Mouse (Mus musculus): ENCODE results near the gene Allc. TPM values are rescaled to one million over a fixed set of nuclear protein-coding genes. Genes with fewer than 3 reads are reported as not detected.

Gene Allc
- polyA plus RNA-seq, 1 experiment from 2014 or later, result not detected

GRCm38 (mm10) chr12:28607546-28608305, 25.4 kb upstream of the Allc start:
- H3K9ac ChIP-seq, result 0 out of 2 replicates have a peak overlapping the region, but pooled peaks have one; percentile 17
- peak overlapping the region; percentile 23 for H3K4me3 ChIP-seq
- H3K4me1 ChIP-seq (replicated peaks), result peaks cover 20% of the 10 kb centered on the region
- 22% methylated on average over 17 of the region's 17 CpGs for WGBS
- ATAC-seq (ENCODE audit: low FRiP score, low read depth), result peak; percentile 89
- peak overlapping the region; percentile 45 for H3K4me2 ChIP-seq
- no peaks in the 10 kb centered on the region for H3K27me3 ChIP-seq
- H3K9me3 ChIP-seq, result no peaks in the 10 kb centered on the region
- H3K27ac ChIP-seq (replicated peaks), result peak overlapping the region; percentile 82
- no peaks in the 10 kb centered on the region for H3K36me3 ChIP-seq

DNA sequence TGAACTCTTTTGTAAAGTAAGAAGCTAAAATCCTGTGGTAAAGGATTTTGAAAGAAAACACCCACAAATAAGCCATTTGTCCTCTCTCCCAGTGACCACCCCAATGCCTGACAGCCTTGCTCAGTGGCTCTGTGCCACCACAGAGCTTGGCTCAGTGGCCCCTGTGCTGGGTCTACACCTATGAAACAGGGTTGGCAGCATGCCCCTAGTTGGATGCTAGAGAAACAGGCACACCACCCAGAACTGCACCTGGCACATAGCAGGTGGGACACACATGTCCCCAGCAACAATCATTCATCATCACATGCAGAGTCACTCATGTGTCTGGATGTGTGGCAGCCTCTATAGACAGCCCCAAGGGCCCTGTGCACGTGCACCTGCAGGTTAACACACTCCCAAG, 21.2 kb upstream of the Allc start:
- H3K4me3 ChIP-seq, result no peak overlapping the region
- H3K9me3 ChIP-seq, result no peaks in the 10 kb centered on the region
- H3K27ac ChIP-seq (replicated peaks), result no peak overlapping the region
- no peak overlapping the region for H3K9ac ChIP-seq
- peaks cover 29% of the 10 kb centered on the region for H3K4me1 ChIP-seq (replicated peaks)
- H3K4me2 ChIP-seq, result no peak overlapping the region
- 60% methylated on average over 1 of the region's 1 CpGs for WGBS
- no peaks in the 10 kb centered on the region for H3K27me3 ChIP-seq
- no peaks in the 10 kb centered on the region for H3K36me3 ChIP-seq
- ATAC-seq (ENCODE audit: low FRiP score, low read depth), result no peak

- Histone ChIP-seq H3K9ac (no peak overlapping the region), H3K9me3 (no peaks in the 10 kb centered on the region), H3K4me3 (no peak overlapping the region), H3K4me2 (no peak overlapping the region), H3K4me1 (replicated peaks) (peaks cover 17% of the 10 kb centered on the region), H3K27ac (replicated peaks) (peak overlapping the region; percentile 57; the same call in 1 of the 2 replicates), H3K27me3 (no peaks in the 10 kb centered on the region), H3K36me3 (no peaks in the 10 kb centered on the region)
- 15% methylated on average over 4 of the region's 4 CpGs for WGBS
- ATAC-seq (ENCODE audit: low FRiP score, low read depth), result peak; percentile 85
These were observed 19.9 kb upstream of the Allc start for GRCm38 (mm10) chr12:28602259-28602658.

- Histone ChIP-seq H3K4me2 (no peak overlapping the region), H3K4me1 (replicated peaks) (peaks cover 12% of the 10 kb centered on the region), H3K4me3 (no peak overlapping the region), H3K27ac (replicated peaks) (no peak overlapping the region), H3K36me3 (no peaks in the 10 kb centered on the region), H3K9ac (no peak overlapping the region), H3K9me3 (no peaks in the 10 kb centered on the region), H3K27me3 (no peaks in the 10 kb centered on the region)
- ATAC-seq (ENCODE audit: low FRiP score, low read depth), result no peak
- 67% methylated on average over 2 of the region's 2 CpGs for WGBS
These were observed 16.2 kb upstream of the Allc start for GRCm38 (mm10) chr12:28598526-28598991.

DNA sequence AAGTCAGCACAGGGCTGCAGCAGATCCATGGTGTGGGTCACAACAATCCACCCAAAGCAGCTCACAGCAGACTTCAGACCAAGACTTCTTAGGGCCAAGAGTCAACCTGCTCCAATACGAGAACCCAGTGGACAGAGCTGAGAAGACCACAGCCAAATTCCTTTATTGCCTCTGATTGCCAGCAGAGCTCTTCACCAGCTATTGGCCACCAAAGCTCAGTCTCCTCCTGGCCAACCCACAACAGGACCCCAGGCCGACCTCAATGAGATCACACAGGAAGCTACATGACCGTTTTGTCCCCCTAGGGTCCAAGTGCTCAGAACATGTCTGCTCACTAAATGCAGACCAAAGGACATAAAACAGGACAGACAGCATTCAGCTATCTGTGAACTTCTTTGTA, 15.8 kb upstream of the Allc start:
- H3K36me3 ChIP-seq, result no peaks in the 10 kb centered on the region
- no peak overlapping the region for H3K9ac ChIP-seq
- no peak overlapping the region for H3K4me3 ChIP-seq
- no peak for ATAC-seq (ENCODE audit: low FRiP score, low read depth)
- H3K9me3 ChIP-seq, result no peaks in the 10 kb centered on the region
- peaks cover 12% of the 10 kb centered on the region for H3K4me1 ChIP-seq (replicated peaks)
- H3K4me2 ChIP-seq, result no peak overlapping the region
- no peak overlapping the region for H3K27ac ChIP-seq (replicated peaks)
- H3K27me3 ChIP-seq, result no peaks in the 10 kb centered on the region
- 72% methylated on average over 3 of the region's 3 CpGs for WGBS

DNA sequence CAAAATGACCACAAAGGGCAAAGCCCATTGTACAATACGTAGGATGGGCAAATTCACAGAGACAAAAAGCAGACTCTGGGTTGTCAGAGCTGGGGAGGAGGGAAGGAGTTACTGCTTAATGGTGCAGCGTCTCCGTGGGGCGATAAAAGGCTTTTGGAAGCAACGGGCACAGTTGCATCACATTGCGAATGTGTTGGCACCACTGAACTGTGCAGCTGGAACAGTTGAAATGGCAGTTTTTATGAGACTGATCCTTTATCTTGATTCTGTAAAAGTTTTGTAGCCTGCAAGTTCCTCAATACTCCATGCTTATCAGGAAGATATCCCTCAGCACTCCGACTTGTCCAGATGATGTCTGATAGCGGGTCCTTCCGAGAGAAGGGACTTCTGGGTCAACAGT, 15.4 kb upstream of the Allc start:
- Histone ChIP-seq H3K27ac (replicated peaks) (no peak overlapping the region), H3K9me3 (no peaks in the 10 kb centered on the region), H3K9ac (no peak overlapping the region), H3K27me3 (no peaks in the 10 kb centered on the region), H3K4me1 (replicated peaks) (peaks cover 12% of the 10 kb centered on the region), H3K4me2 (no peak overlapping the region), H3K4me3 (no peak overlapping the region), H3K36me3 (no peaks in the 10 kb centered on the region)
- no peak for ATAC-seq (ENCODE audit: low FRiP score, low read depth)
- 70% methylated on average over 9 of the region's 9 CpGs for WGBS

GRCm38 (mm10) chr12:28596851-28597250, 14.5 kb upstream of the Allc start:
- no peaks in the 10 kb centered on the region for H3K36me3 ChIP-seq

DNA sequence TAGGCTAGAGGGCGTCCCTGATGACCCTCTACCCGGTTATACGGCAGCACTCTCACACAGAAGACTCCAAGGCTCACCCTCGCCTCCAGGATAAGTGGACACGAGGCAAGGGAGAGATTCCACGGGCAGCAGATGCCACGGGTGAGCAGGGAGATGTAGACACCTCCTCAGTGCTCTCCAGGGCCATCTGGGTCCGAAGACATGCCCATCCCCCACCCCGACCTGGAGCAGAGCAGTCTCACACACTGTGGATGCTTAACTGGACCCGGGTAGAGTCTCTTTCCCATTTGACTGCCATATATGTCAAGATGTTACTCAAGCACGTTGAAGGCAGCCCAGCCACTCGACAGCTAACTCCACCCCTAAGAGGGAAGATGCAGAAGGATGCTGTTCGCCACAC, 8.1 kb upstream of the Allc start:
- Histone ChIP-seq H3K9me3 (no peaks in the 10 kb centered on the region), H3K9ac (no peak overlapping the region), H3K27ac (replicated peaks) (peak overlapping the region; percentile 79), H3K4me1 (replicated peaks) (peaks cover 32% of the 10 kb centered on the region), H3K4me2 (0 out of 2 replicates have a peak overlapping the region, but pooled peaks have one; percentile 64), H3K27me3 (no peaks in the 10 kb centered on the region), H3K4me3 (no peak overlapping the region), H3K36me3 (no peaks in the 10 kb centered on the region)
- 51% methylated on average over 13 of the region's 13 CpGs for WGBS
- ATAC-seq (ENCODE audit: low FRiP score, low read depth), result no peak; the same call in 1 of the 2 replicates

More at GRCm38 (mm10) chr12:28596851-28597250, 14.5 kb upstream of the Allc start:
- no peaks in the 10 kb centered on the region for H3K9me3 ChIP-seq
- no peak overlapping the region for H3K27ac ChIP-seq (replicated peaks)
- no peak overlapping the region for H3K4me2 ChIP-seq
- H3K4me3 ChIP-seq, result no peak overlapping the region
- no peaks in the 10 kb centered on the region for H3K27me3 ChIP-seq
- no peak for ATAC-seq (ENCODE audit: low FRiP score, low read depth)
- peaks cover 5% of the 10 kb centered on the region; the same call in 1 of the 2 replicates for H3K4me1 ChIP-seq (replicated peaks)
- no peak overlapping the region for H3K9ac ChIP-seq

- 7% methylated on average over 24 of the region's 24 CpGs for WGBS
- H3K9me3 ChIP-seq, result no peaks in the 10 kb centered on the region
- no peaks in the 10 kb centered on the region for H3K36me3 ChIP-seq
- peak overlapping the region; percentile 64 for H3K4me2 ChIP-seq
- peak; percentile 95 for ATAC-seq (ENCODE audit: low FRiP score, low read depth)
- H3K4me3 ChIP-seq, result peak overlapping the region; percentile 35
- no peaks in the 10 kb centered on the region for H3K27me3 ChIP-seq
- peaks cover 32% of the 10 kb centered on the region for H3K4me1 ChIP-seq (replicated peaks)
- H3K9ac ChIP-seq, result peak overlapping the region; percentile 35
- H3K27ac ChIP-seq (replicated peaks), result peak overlapping the region; percentile 79
These were observed 7.0 kb upstream of the Allc start for GRCm38 (mm10) chr12:28589090-28589868.

- Histone ChIP-seq H3K4me1 (replicated peaks) (peaks cover 32% of the 10 kb centered on the region), H3K4me3 (no peak overlapping the region), H3K36me3 (no peaks in the 10 kb centered on the region), H3K4me2 (no peak overlapping the region), H3K9ac (no peak overlapping the region), H3K27me3 (no peaks in the 10 kb centered on the region), H3K27ac (replicated peaks) (peak overlapping the region; percentile 79), H3K9me3 (no peaks in the 10 kb centered on the region)
- WGBS, result 36% methylated on average over 6 of the region's 6 CpGs
- ATAC-seq (ENCODE audit: low FRiP score, low read depth), result no peak
These were observed 5.6 kb upstream of the Allc start for GRCm38 (mm10) chr12:28587949-28588348.

DNA sequence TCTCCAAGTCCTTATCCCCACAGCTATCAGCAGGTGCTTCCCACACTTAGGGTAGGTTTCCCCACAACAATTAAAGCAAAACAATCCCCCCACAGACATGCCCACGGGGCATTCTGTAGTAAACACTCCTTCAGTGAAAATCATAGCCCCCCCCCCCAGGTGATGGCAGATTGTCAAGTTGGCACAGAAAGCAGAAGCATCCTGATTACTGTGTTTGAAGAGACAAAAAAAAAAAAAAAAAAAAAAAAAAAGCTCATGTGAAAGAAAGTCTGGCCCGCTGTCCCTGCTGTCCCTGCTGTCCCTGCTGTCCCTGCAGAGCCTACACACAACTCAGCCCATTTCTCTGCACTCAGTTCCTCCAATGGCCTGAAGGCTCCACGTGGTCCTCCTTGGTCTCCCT, 1.7 kb upstream of the Allc start:
- Histone ChIP-seq H3K9ac (no peak overlapping the region), H3K27me3 (no peaks in the 10 kb centered on the region), H3K4me2 (no peak overlapping the region), H3K9me3 (no peaks in the 10 kb centered on the region), H3K36me3 (no peaks in the 10 kb centered on the region), H3K4me3 (no peak overlapping the region), H3K27ac (replicated peaks) (no peak overlapping the region), H3K4me1 (replicated peaks) (peaks cover 17% of the 10 kb centered on the region)
- WGBS, result 49% methylated on average over 3 of the region's 3 CpGs
- ATAC-seq (ENCODE audit: low FRiP score, low read depth), result no peak

DNA sequence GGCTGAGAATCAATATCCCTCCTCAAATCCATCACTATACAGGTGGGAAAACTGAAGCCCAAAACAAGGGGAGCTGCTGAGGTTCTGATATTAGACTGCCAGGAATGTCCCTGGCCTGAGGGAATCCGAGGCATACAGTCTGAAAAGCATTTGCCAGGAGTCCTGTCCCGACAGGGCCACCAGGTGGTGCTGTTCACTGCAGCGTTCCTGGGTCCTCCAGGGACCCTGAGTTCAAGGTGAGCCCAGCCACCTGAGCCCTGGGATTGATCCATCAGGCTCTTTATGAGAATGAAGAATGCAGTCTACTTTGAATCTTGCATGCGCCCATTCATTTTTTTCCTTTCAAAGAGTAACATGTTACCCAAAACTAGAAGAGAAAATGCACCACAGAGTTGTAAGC, 3.2 kb downstream of the Allc start:
- Histone ChIP-seq H3K9me3 (no peaks in the 10 kb centered on the region), H3K4me1 (replicated peaks) (no peaks in the 10 kb centered on the region), H3K9ac (no peak overlapping the region), H3K27me3 (no peaks in the 10 kb centered on the region), H3K4me3 (no peak overlapping the region), H3K27ac (replicated peaks) (no peak overlapping the region), H3K4me2 (no peak overlapping the region), H3K36me3 (no peaks in the 10 kb centered on the region)
- ATAC-seq (ENCODE audit: low FRiP score, low read depth), result no peak
- 37% methylated on average over 4 of the region's 4 CpGs for WGBS

Measured in hindbrain, embryonic 15.5 days (tissue).